Mouse (Mus musculus) left cerebral cortex, postnatal 25 days (tissue): ENCODE measurements around the gene Spcs1. TPM values are rescaled to one million over a fixed set of nuclear protein-coding genes. Genes with fewer than 3 reads are reported as not detected.

Source experiments
- DNase-seq, 2 experiments: peaks; one replicate each; pipeline ENCODE4 v3.0.0; 2022; ENCODE audit warnings: low spot score in 2 of 2, mixed read lengths in 1 of 2
- intact Hi-C: fragments of 180-260 bp; cut with DNase I; formaldehyde crosslinking; loops from one replicate; pipeline ENCODE4 v1.15.1; 2025
- total RNA-seq, 2 experiments: library from RNA; stranded (reverse); gene quantifications; 2 replicates each; pipeline ENCODE4 v1.2.3; 2021

Spcs1 gene
- total RNA-seq, 2 experiments from 2014 or later, result 165 to 185 TPM

GRCm38 (mm10) chr14:30959031-30959430 lies 42.4 kb downstream of the Spcs1 start:
- intact Hi-C loops, result no loop called here
- no peak for DNase-seq

GRCm38 (mm10) chr14:30958517-30958916 lies 43.0 kb downstream of the Spcs1 start:
- DNase-seq, result no peak
- intact Hi-C loops, result no loop called here

- peak; percentile 95 to 99 for DNase-seq
- intact Hi-C loops, result loop anchor here (1.0 to 2.0 kb wide), 2 partner anchors 23 to 50 kb away; partner anchors contain the start of genes Glt8d1 and Spcs1
Measured at GRCm38 (mm10) chr14:30951154-30951825, 50.2 kb downstream of the Spcs1 start, which contains the start of gene Nek4. Gene Nek4 (plus strand): TSS chr14:30951377.

GRCm38 (mm10) chr14:30949986-30950385 lies 51.5 kb downstream of the Spcs1 start:
- intact Hi-C loops, result loop anchor here (2.0 kb wide), 1 partner anchor 51 kb away; the partner anchor contains the start of genes Glt8d1 and Spcs1

More at GRCm38 (mm10) chr14:30949986-30950385, 51.5 kb downstream of the Spcs1 start:
- DNase-seq, result no peak

Other genes starting within 250 kb of the Spcs1 start
- gene Tmem110, start 176.1 kb downstream of the Spcs1 start, total RNA-seq, result 10 to 100 TPM; 18.7 to 21.0 TPM
- gene Mustn1, start 122.5 kb downstream of the Spcs1 start, total RNA-seq, result 1 to 10 TPM; 3.1 to 3.8 TPM
- gene Itih4, start 115.2 kb downstream of the Spcs1 start, total RNA-seq, result under 1 TPM; 0.11 to 0.30 TPM
- 10 to 100 TPM; 17.2 to 22.3 TPM for gene Itih3, start 77.9 kb downstream of the Spcs1 start, total RNA-seq
- gene Itih1, start 58.4 kb downstream of the Spcs1 start, total RNA-seq, result not detected
- 10 to 100 TPM; 15.6 to 18.9 TPM for gene Nek4, start 50.3 kb downstream of the Spcs1 start, total RNA-seq
- 10 to 100 TPM; 39.5 to 42.1 TPM for gene Glt8d1, start 272 bp downstream of the Spcs1 start, total RNA-seq
- 10 to 100 TPM; 56.2 to 58.1 TPM for gene Pbrm1, start 17.5 kb upstream of the Spcs1 start, total RNA-seq
- 10 to 100 TPM; 41.9 to 48.9 TPM for gene Gnl3, start 17.5 kb upstream of the Spcs1 start, total RNA-seq
- 10 to 100 TPM; 20.4 to 28.4 TPM for gene Smim4, start 127.3 kb upstream of the Spcs1 start, total RNA-seq
- gene Nt5dc2, start 129.4 kb upstream of the Spcs1 start, total RNA-seq, result 1 to 10 TPM; 3.3 to 4.1 TPM
- 10 to 100 TPM; 19.8 to 30.3 TPM for gene Stab1, start 167.0 kb upstream of the Spcs1 start, total RNA-seq
- gene Tnnc1, start 206.6 kb upstream of the Spcs1 start, total RNA-seq, result 10 to 100 TPM; 65.9 to 79.1 TPM
- 100 to 1,000 TPM; 375 to 386 TPM for gene Nisch, start 215.3 kb upstream of the Spcs1 start, total RNA-seq
- 1 to 10 TPM; 4.9 to 5.5 TPM for gene Sema3g, start 216.2 kb upstream of the Spcs1 start, total RNA-seq
- 1 to 10 TPM; 3.2 to 4.2 TPM for gene Phf7, start 249.6 kb upstream of the Spcs1 start, total RNA-seq
- gene Bap1, start 249.8 kb upstream of the Spcs1 start, total RNA-seq, result 100 to 1,000 TPM; 138 to 146 TPM